Mouse (Mus musculus) neural tube, embryonic 14.5 days (tissue): Measurements from ENCODE around the gene Usp48. TPM values are rescaled to one million over a fixed set of nuclear protein-coding genes. Genes with fewer than 3 reads are reported as not detected.
"Not testable (repeated sequence)": the region's sequence is repeated elsewhere in the genome, so short reads cannot be mapped to it uniquely, and the experiment has no call there.

ENCODE experiments used
- ATAC-seq: fragments of 200-750 bp; cut with Nextera tagmentation; 2 replicates; pipeline ENCODE4 v1.8.0; 2017; ENCODE audit warnings: low read depth, mild to moderate bottlenecking, moderate TSS enrichment, moderate library complexity
- H3K27ac ChIP-seq: fragments of 300-500 bp; sonication (generic); 2 replicates; pipeline ENCODE4 v1.5.1; 2014; ENCODE audit warnings: low read depth, mild to moderate bottlenecking, control low read depth, low read length, moderate library complexity, mixed read lengths
- H3K27me3 ChIP-seq: fragments of 300-500 bp; sonication (generic); 2 replicates; pipeline ENCODE4 v1.6.1; 2014; ENCODE audit warnings: low read length; ENCODE audit not compliant: control insufficient read depth, insufficient read depth
- H3K36me3 ChIP-seq: fragments of 300-500 bp; sonication (generic); 2 replicates; pipeline ENCODE4 v1.6.1; 2014; ENCODE audit warnings: low read length, mixed read lengths; ENCODE audit not compliant: control insufficient read depth, insufficient read depth
- H3K4me1 ChIP-seq: fragments of 300-500 bp; sonication (generic); 2 replicates; pipeline ENCODE4 v1.6.1; 2014; ENCODE audit warnings: low read length; ENCODE audit not compliant: control insufficient read depth, insufficient read depth
- H3K4me2 ChIP-seq: fragments of 300-500 bp; sonication (generic); 2 replicates; pipeline ENCODE4 v1.6.1; 2014; ENCODE audit warnings: mild to moderate bottlenecking, low read depth, low read length, control low read depth
- H3K4me3 ChIP-seq: fragments of 300-500 bp; sonication (generic); 2 replicates; pipeline ENCODE4 v1.5.1; 2014; ENCODE audit warnings: low read depth, low read length, control low read depth, mixed read lengths
- H3K9ac ChIP-seq: fragments of 300-500 bp; sonication (generic); replicated peaks from 2 replicates; pipeline ENCODE4 v1.6.1; 2014; ENCODE audit warnings: low read depth, mild to moderate bottlenecking, control low read depth, low read length, mixed read lengths
- H3K9me3 ChIP-seq: fragments of 300-500 bp; sonication (generic); 2 replicates; pipeline ENCODE4 v1.6.1; 2016; ENCODE audit warnings: low read length; ENCODE audit not compliant: control insufficient read depth
- WGBS: fragments of 180-500 bp; shearing (Covaris S2); extraction: QIAGEN DNeasy Blood & Tissue Kit; methylation state at CpG from one replicate; pipeline ENCODE4 v1.1.7; 2014; 5-methylcytosine and 5-hydroxymethylcytosine counted together
- polyA plus RNA-seq: library from polyadenylated mRNA; unstranded; fragments of >200 nt; fragmentation: Nextera tagmentation; extraction: Ambion mirVana; gene quantifications from 2 replicates; pipeline ENCODE4 v1.2.1, GENCODE M21; 2014

Gene Usp48
- polyA plus RNA-seq, 1 experiment from 2014 or later = 81.9 TPM

GRCm38 (mm10) chr4:137578181-137578845 is 15.2 kb upstream of the Usp48 start:
- WGBS = 4% methylated on average over 39 of the region's 39 CpGs
- H3K4me1 ChIP-seq = no peaks in the 10 kb centered on the region
- ATAC-seq = no peak
- H3K27ac ChIP-seq = no peak overlapping the region
- H3K36me3 ChIP-seq = no peaks in the 10 kb centered on the region
- H3K9ac ChIP-seq = no peak overlapping the region
- peak overlapping the region; percentile 54 for H3K4me2 ChIP-seq
- H3K27me3 ChIP-seq = no peaks in the 10 kb centered on the region
- H3K9me3 ChIP-seq = no peaks in the 10 kb centered on the region
- peak overlapping the region; percentile 19; the same call in 1 of the 2 replicates for H3K4me3 ChIP-seq

GRCm38 (mm10) chr4:137579789-137580188 is 13.8 kb upstream of the Usp48 start:
- Histone ChIP-seq H3K27ac (no peak overlapping the region), H3K9me3 (no peaks in the 10 kb centered on the region), H3K36me3 (no peaks in the 10 kb centered on the region), H3K27me3 (no peaks in the 10 kb centered on the region), H3K9ac (no peak overlapping the region), H3K4me2 (no peak overlapping the region), H3K4me1 (no peaks in the 10 kb centered on the region), H3K4me3 (no peak overlapping the region)
- 74% methylated on average over 4 of the region's 4 CpGs for WGBS
- no peak for ATAC-seq

GRCm38 (mm10) chr4:137580299-137580698 is 13.3 kb upstream of the Usp48 start:
- 71% methylated on average over 2 of the region's 2 CpGs for WGBS
- no peaks in the 10 kb centered on the region for H3K4me1 ChIP-seq
- no peak for ATAC-seq

GRCm38 (mm10) chr4:137581815-137582214 is 11.7 kb upstream of the Usp48 start:
- H3K9ac ChIP-seq = no peak overlapping the region
- H3K4me3 ChIP-seq = no peak overlapping the region
- WGBS = 40% methylated on average over 3 of the region's 3 CpGs
- H3K27ac ChIP-seq = no peak overlapping the region
- H3K9me3 ChIP-seq = no peaks in the 10 kb centered on the region
- no peaks in the 10 kb centered on the region for H3K36me3 ChIP-seq
- H3K4me2 ChIP-seq = no peak overlapping the region
- no peaks in the 10 kb centered on the region for H3K4me1 ChIP-seq
- H3K27me3 ChIP-seq = no peaks in the 10 kb centered on the region
- no peak for ATAC-seq

More at GRCm38 (mm10) chr4:137580299-137580698, 13.3 kb upstream of the Usp48 start:
- H3K36me3 ChIP-seq = no peaks in the 10 kb centered on the region
- no peaks in the 10 kb centered on the region for H3K9me3 ChIP-seq
- H3K27me3 ChIP-seq = no peaks in the 10 kb centered on the region
- no peak overlapping the region for H3K9ac ChIP-seq
- no peak overlapping the region for H3K4me3 ChIP-seq
- no peak overlapping the region for H3K4me2 ChIP-seq
- no peak overlapping the region for H3K27ac ChIP-seq

GRCm38 (mm10) chr4:137589095-137589494 is 4.5 kb upstream of the Usp48 start:
- H3K36me3 ChIP-seq, H3K4me2 ChIP-seq, H3K27me3 ChIP-seq, ATAC-seq, H3K27ac ChIP-seq, H3K9me3 ChIP-seq, H3K9ac ChIP-seq, H3K4me1 ChIP-seq, H3K4me3 ChIP-seq: not testable (repeated sequence)
- 98% methylated on average over 2 of the region's 3 CpGs for WGBS

GRCm38 (mm10) chr4:137589586-137589985 is 4.0 kb upstream of the Usp48 start:
- WGBS = 88% methylated on average over 3 of the region's 3 CpGs
- ATAC-seq = no peak
- H3K36me3 ChIP-seq = no peaks in the 10 kb centered on the region

GRCm38 (mm10) chr4:137590961-137591360 is 2.6 kb upstream of the Usp48 start:
- H3K4me2 ChIP-seq = no peak overlapping the region
- H3K4me3 ChIP-seq = no peak overlapping the region
- ATAC-seq = no peak
- H3K27me3 ChIP-seq = no peaks in the 10 kb centered on the region
- H3K9me3 ChIP-seq = no peaks in the 10 kb centered on the region
- no peak overlapping the region for H3K9ac ChIP-seq
- no peaks in the 10 kb centered on the region for H3K36me3 ChIP-seq
- no peak overlapping the region for H3K27ac ChIP-seq
- H3K4me1 ChIP-seq = peaks cover 13% of the 10 kb centered on the region
- WGBS = 92% methylated on average over 4 of the region's 4 CpGs

More at GRCm38 (mm10) chr4:137589586-137589985, 4.0 kb upstream of the Usp48 start:
- Histone ChIP-seq H3K9me3 (no peaks in the 10 kb centered on the region), H3K27me3 (no peaks in the 10 kb centered on the region), H3K9ac (no peak overlapping the region), H3K4me2 (no peak overlapping the region), H3K27ac (no peak overlapping the region), H3K4me3 (no peak overlapping the region), H3K4me1 (0 out of 2 replicates have a peak, but pooled peaks cover 3% of the 10 kb centered on the region)

- H3K4me1 ChIP-seq = peaks cover 18% of the 10 kb centered on the region
- H3K27ac ChIP-seq = peak overlapping the region; percentile 99
- H3K9ac ChIP-seq = peak overlapping the region; percentile 82
- peak overlapping the region; percentile 67 for H3K4me2 ChIP-seq
- no peaks in the 10 kb centered on the region for H3K27me3 ChIP-seq
- H3K4me3 ChIP-seq = peak overlapping the region; percentile 63
- 6% methylated on average over 40 of the region's 40 CpGs for WGBS
- H3K9me3 ChIP-seq = no peaks in the 10 kb centered on the region
- no peaks in the 10 kb centered on the region for H3K36me3 ChIP-seq
- ATAC-seq = no peak
Observed at GRCm38 (mm10) chr4:137594496-137595270, 1.1 kb downstream of the Usp48 start.

GRCm38 (mm10) chr4:137597098-137597630 is 3.6 kb downstream of the Usp48 start:
- H3K4me3 ChIP-seq = no peak overlapping the region
- no peaks in the 10 kb centered on the region for H3K9me3 ChIP-seq
- H3K27ac ChIP-seq = no peak overlapping the region
- peaks cover 18% of the 10 kb centered on the region for H3K4me1 ChIP-seq
- ATAC-seq = no peak
- H3K4me2 ChIP-seq = no peak overlapping the region
- no peak overlapping the region for H3K9ac ChIP-seq
- H3K27me3 ChIP-seq = no peaks in the 10 kb centered on the region
- WGBS = 92% methylated on average over 4 of the region's 4 CpGs
- no peaks in the 10 kb centered on the region for H3K36me3 ChIP-seq
